Mouse (Mus musculus) midbrain, postnatal 0 days (tissue): ENCODE measurements around the gene Zfp655. TPM values are rescaled to one million over a fixed set of nuclear protein-coding genes. Genes with fewer than 3 reads are reported as not detected.

Source experiments
- ATAC-seq: fragments of 200-750 bp; cut with Nextera tagmentation; 2 replicates; pipeline ENCODE4 v1.8.0; 2017; ENCODE audit warnings: moderate number of reproducible peaks, mild to moderate bottlenecking, moderate TSS enrichment, moderate library complexity; ENCODE audit not compliant: low FRiP score
- DNase-seq: peaks from one replicate; pipeline ENCODE4 v3.0.0-alpha.2; 2015; ENCODE audit warnings: low spot score
- H3K27ac ChIP-seq: fragments of 300-500 bp; sonication (generic); 2 replicates; pipeline ENCODE4 v1.5.1; 2014; ENCODE audit warnings: low read depth, mild to moderate bottlenecking, low read length, mixed read lengths
- H3K27me3 ChIP-seq: fragments of 300-500 bp; sonication (generic); 2 replicates; pipeline ENCODE4 v1.6.1; 2014; ENCODE audit warnings: low read length, control low read depth, mixed read lengths; ENCODE audit not compliant: insufficient read depth
- H3K36me3 ChIP-seq: fragments of 300-500 bp; sonication (generic); 2 replicates; pipeline ENCODE4 v1.6.1; 2014; ENCODE audit warnings: low read length, control low read depth, mixed read lengths; ENCODE audit not compliant: insufficient read depth
- H3K4me1 ChIP-seq: fragments of 300-500 bp; sonication (generic); 2 replicates; pipeline ENCODE4 v1.6.1; 2014; ENCODE audit warnings: mild to moderate bottlenecking, control low read depth, antibody characterized with exemption, low read length, mixed read lengths; ENCODE audit not compliant: insufficient read depth
- H3K4me2 ChIP-seq: fragments of 300-500 bp; sonication (generic); 2 replicates; pipeline ENCODE4 v1.6.1; 2014; ENCODE audit warnings: low read depth, mild to moderate bottlenecking, low read length, mixed read lengths; ENCODE audit not compliant: poor library complexity, severe bottlenecking
- H3K4me3 ChIP-seq: fragments of 300-500 bp; sonication (generic); 2 replicates; pipeline ENCODE4 v1.5.1; 2014; ENCODE audit warnings: low read depth, mild to moderate bottlenecking, low read length, moderate library complexity
- H3K9ac ChIP-seq: fragments of 300-500 bp; sonication (generic); replicated peaks from 2 replicates; pipeline ENCODE4 v1.6.1; 2014; ENCODE audit warnings: mild to moderate bottlenecking, low read length, moderate library complexity, mixed read lengths; ENCODE audit not compliant: poor library complexity, severe bottlenecking
- H3K9me3 ChIP-seq: fragments of 300-500 bp; sonication (generic); 2 replicates; pipeline ENCODE4 v1.6.1; 2016; ENCODE audit warnings: low read length, control low read depth
- CTCF ChIP-seq: IDR thresholded peaks from 2 replicates; pipeline ENCODE4 v1.5.1; 2016; ENCODE audit warnings: antibody characterized with exemption, mild to moderate bottlenecking
- WGBS: fragments of 180-500 bp; shearing (Covaris S2); extraction: QIAGEN DNeasy Blood & Tissue Kit; methylation state at CpG from one replicate; pipeline ENCODE4 v1.1.7; 2014; 5-methylcytosine and 5-hydroxymethylcytosine counted together
- polyA plus RNA-seq: library from polyadenylated mRNA; unstranded; fragments of >200 nt; fragmentation: Nextera tagmentation; extraction: Ambion mirVana; gene quantifications from 2 replicates; pipeline ENCODE4 v1.2.1, GENCODE M21; 2015
- total RNA-seq: library from RNA; depleted of rRNA; stranded (reverse); fragments of >200 nt; gene quantifications from 2 replicates; pipeline ENCODE4 v1.2.3, GENCODE M21; 2014; rRNA removed

The Zfp655 gene
- total RNA-seq = 24.0 and 36.9 TPM in 2 replicates
- 23.1 and 25.6 TPM in 2 replicates for polyA plus RNA-seq

DNA sequence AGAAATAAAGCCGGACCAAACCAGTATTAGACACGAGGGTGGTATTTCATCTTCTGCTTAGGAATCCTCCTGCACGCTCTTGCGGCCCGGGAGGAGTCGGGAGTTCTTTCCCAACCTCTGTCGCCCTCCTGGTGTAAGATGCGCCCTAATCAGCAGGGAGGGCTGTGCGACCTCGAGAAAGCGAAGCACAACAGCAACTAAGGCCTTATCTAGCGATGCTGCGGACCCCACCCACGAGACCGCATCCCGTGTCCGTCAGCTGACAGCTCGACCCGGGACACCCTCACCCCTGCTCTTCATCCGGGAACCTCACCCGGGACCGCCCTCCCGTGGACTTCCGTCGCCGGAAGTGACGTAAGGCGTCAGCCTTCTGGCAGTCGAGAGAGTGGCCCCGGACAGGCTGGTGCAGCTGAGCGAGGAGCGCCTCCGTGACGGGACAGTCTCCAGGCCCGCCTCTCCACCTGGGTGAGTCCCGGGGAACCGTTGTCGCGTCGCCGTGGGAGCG is at the start of gene Zfp655:
Gene Zfp655 (plus strand): TSS at position 349 of the 505 bp plus-strand sequence.
- Histone ChIP-seq H3K4me2 (peak within 1 kb of the TSS; percentile 78), H3K36me3 (peaks cover 25% of the 10 kb centered on the region), H3K4me1 (peaks cover 5% of the 10 kb centered on the region), H3K9me3 (no peaks in the 10 kb centered on the region), H3K4me3 (peak within 1 kb of the TSS; percentile 92), H3K27me3 (no peaks in the 10 kb centered on the region), H3K27ac (peak within 1 kb of the TSS; percentile 92), H3K9ac (peak within 1 kb of the TSS; percentile 100)
- WGBS = under 1% methylated on average over 30 of the region's 42 CpGs
- ATAC-seq (peak; percentile 98), DNase-seq (peak; percentile 97)
- TF ChIP-seq CTCF = peak; percentile 0; the same call in 1 of the 2 replicates

DNA sequence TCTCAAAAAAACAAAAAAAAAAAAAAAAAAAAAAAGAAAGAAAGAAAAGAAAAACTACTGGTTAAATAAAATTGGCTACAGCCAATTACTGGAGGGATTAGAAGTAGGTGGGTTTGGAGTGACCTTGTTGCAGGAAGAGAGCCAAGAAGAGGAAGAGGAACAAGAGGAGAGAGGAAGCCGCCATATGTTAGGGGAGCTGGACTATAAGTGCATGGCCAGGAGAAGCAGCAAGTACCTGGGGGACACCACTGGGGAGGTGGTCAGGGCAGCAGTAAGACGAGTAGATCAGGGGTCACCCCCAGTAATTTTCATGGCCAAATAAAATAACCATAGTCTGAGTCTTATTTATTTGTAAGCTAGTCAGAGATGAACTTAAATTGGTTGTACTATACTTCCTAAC is 46.3 kb upstream of the Zfp655 start:
- no peak for DNase-seq
- Histone ChIP-seq H3K27ac (no peak overlapping the region), H3K4me1 (peaks cover 6% of the 10 kb centered on the region; the same call in 1 of the 2 replicates), H3K9me3 (no peaks in the 10 kb centered on the region), H3K36me3 (peaks cover 68% of the 10 kb centered on the region), H3K9ac (no peak overlapping the region), H3K4me2 (no peak overlapping the region), H3K27me3 (no peaks in the 10 kb centered on the region), H3K4me3 (no peak overlapping the region)
- no peak for ATAC-seq
- no peak for TF ChIP-seq CTCF
- 82% methylated on average over 2 of the region's 2 CpGs for WGBS

DNA sequence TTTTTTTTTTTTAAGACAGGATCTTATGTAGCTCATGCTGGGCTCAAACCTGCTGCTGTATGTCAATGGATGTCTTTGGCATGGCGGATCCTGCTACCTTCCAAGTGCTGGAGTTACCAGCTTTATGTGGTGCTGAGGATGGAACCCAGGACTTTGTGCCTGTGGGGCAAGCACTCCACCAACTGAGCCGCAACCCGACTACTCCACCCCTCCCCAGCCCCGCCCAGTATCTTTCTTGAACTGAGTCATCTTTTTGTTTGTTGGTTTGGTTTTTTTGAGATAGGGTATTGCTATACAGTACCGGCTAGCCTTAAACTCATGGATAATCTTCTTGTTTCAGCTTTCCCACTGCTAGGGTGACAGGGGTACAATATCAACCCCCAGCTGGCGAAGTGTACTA is 42.1 kb upstream of the Zfp655 start:
- no peak overlapping the region for H3K27ac ChIP-seq

DNA sequence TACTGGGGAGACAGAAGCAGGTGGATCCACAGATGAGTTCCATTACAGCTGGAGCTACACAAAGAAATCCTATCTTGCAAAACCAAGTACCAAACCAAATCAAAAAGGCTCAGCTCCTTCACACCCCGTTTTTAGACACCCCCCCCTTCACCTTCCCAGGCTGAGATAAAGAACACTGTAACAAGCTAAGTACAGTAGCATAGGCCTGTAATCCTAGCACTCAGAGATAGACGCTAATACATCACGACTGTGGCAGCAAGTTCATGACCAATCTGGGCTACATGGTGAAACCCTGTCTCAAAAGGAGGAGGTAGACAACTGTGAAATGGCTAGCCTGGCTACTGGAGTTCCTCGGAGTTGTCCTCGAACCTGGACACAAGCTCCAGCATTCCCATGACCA is 41.1 kb upstream of the Zfp655 start:
- Histone ChIP-seq H3K4me3 (peak overlapping the region; percentile 77), H3K27ac (peak overlapping the region; percentile 90), H3K27me3 (no peaks in the 10 kb centered on the region), H3K36me3 (peaks cover 41% of the 10 kb centered on the region), H3K9ac (peak overlapping the region; percentile 92), H3K4me1 (peaks cover 9% of the 10 kb centered on the region; the same call in 1 of the 2 replicates), H3K9me3 (no peaks in the 10 kb centered on the region), H3K4me2 (peak overlapping the region; percentile 69)
- no peak for ATAC-seq
- DNase-seq = no peak
- TF ChIP-seq CTCF = no peak
- 60% methylated on average over 5 of the region's 5 CpGs for WGBS

More for the DNA sequence above, 42.1 kb upstream of the Zfp655 start:
- DNase-seq (no peak), ATAC-seq (no peak)
- peaks cover 39% of the 10 kb centered on the region for H3K36me3 ChIP-seq
- 97% methylated on average over 6 of the region's 6 CpGs for WGBS
- no peaks in the 10 kb centered on the region for H3K27me3 ChIP-seq
- H3K9me3 ChIP-seq = no peaks in the 10 kb centered on the region
- no peak overlapping the region for H3K9ac ChIP-seq
- H3K4me1 ChIP-seq = peaks cover 9% of the 10 kb centered on the region; the same call in 1 of the 2 replicates
- H3K4me3 ChIP-seq = no peak overlapping the region
- TF ChIP-seq CTCF = no peak
- no peak overlapping the region for H3K4me2 ChIP-seq

GRCm38 (mm10) chr5:145190875-145191798 is 40.4 kb upstream of the Zfp655 start:
- Histone ChIP-seq H3K4me1 (peaks cover 9% of the 10 kb centered on the region; the same call in 1 of the 2 replicates), H3K27ac (peak overlapping the region; percentile 90), H3K9me3 (no peaks in the 10 kb centered on the region), H3K4me3 (peak overlapping the region; percentile 77), H3K36me3 (peaks cover 41% of the 10 kb centered on the region), H3K4me2 (peak overlapping the region; percentile 69), H3K9ac (peak overlapping the region; percentile 92), H3K27me3 (no peaks in the 10 kb centered on the region)
- WGBS = 1% methylated on average over 41 of the region's 41 CpGs
- DNase-seq (peak; percentile 94), ATAC-seq (peak; percentile 89)
- peak; percentile 18; the same call in 1 of the 2 replicates for TF ChIP-seq CTCF
